ENCODE assay signal across 8 mouse cellular contexts in genomic region chr8:122678061-122678895, GRCm38 (mm10). TPM values are rescaled to one million over a fixed set of nuclear protein-coding genes. Genes with fewer than 3 reads are reported as not detected.
DNase-seq lines count a peak whose midpoint lies in the region; ATAC-seq and TF ChIP-seq lines count a peak whose summit lies in the region.

No protein-coding gene starts in this region.

- 0 out of 2 replicates have a peak, but pooled peaks have one; percentile 47 for TF ChIP-seq CTCF in bone marrow macrophage, adult 2 months (IDR thresholded peaks at IDR 0.05; ENCODE audit: low read depth, low read length)
- TF ChIP-seq CTCF in liver, embryonic 14.5 days (IDR thresholded peaks at IDR 0.05; ENCODE audit: low read depth) = peak; percentile 79
- peak; percentile 85 for TF ChIP-seq CTCF in stomach, postnatal 0 days (IDR thresholded peaks at IDR 0.05; ENCODE audit: low read depth)

- no peaks in the 10 kb centered on the region for H3K9me3 ChIP-seq in heart, embryonic 11.5 days (replicated peaks; ENCODE audit: control insufficient read depth, low read length)
- no peaks in the 10 kb centered on the region for H3K9me3 ChIP-seq in kidney, embryonic 15.5 days (replicated peaks)
- H3K9me3 ChIP-seq in liver, embryonic 14.5 days (ENCODE audit: control insufficient read depth, low read length) = no peaks in the 10 kb centered on the region
- no peaks in the 10 kb centered on the region for H3K9me3 ChIP-seq in stomach, postnatal 0 days (ENCODE audit: control insufficient read depth, low read length)

- peak overlapping the region; percentile 95 for H3K4me2 ChIP-seq in heart, embryonic 11.5 days
- peak overlapping the region; percentile 100 for H3K4me2 ChIP-seq in kidney, embryonic 15.5 days
- peak overlapping the region; percentile 73 for H3K4me2 ChIP-seq in liver, embryonic 14.5 days (ENCODE audit: low read depth)
- H3K4me2 ChIP-seq in stomach, postnatal 0 days (replicated peaks; ENCODE audit: low read depth) = peak overlapping the region; percentile 98

- ATAC-seq in erythroblast, adult 5-6 weeks (replicated peaks; ENCODE audit: low FRiP score, poor library complexity, severe bottlenecking) = peak; percentile 48
- ATAC-seq in heart, embryonic 11.5 days (replicated peaks; ENCODE audit: insufficient number of reproducible peaks, low FRiP score, low TSS enrichment) = peak; percentile 66
- ATAC-seq in kidney, embryonic 15.5 days (replicated peaks; ENCODE audit: low FRiP score) = peak; percentile 80
- peak; percentile 84 for ATAC-seq in liver, embryonic 14.5 days (ENCODE audit: insufficient read depth)
- peak; percentile 77 for ATAC-seq in stomach, postnatal 0 days (ENCODE audit: low FRiP score, low TSS enrichment)

- H3K27me3 ChIP-seq in heart, embryonic 11.5 days (ENCODE audit: control insufficient read depth, insufficient read depth, low read length) = peaks cover 60% of the 10 kb centered on the region
- peaks cover 98% of the 10 kb centered on the region for H3K27me3 ChIP-seq in kidney, embryonic 15.5 days
- peaks cover 33% of the 10 kb centered on the region for H3K27me3 ChIP-seq in liver, embryonic 14.5 days (ENCODE audit: control insufficient read depth, insufficient read depth, low read length)
- no peaks in the 10 kb centered on the region for H3K27me3 ChIP-seq in stomach, postnatal 0 days (ENCODE audit: control insufficient read depth, insufficient read depth, low read length)

- DNase-seq in A20 (ENCODE audit: low read depth, low spot score) = peak; percentile 79
- DNase-seq in liver, embryonic 14.5 days (ENCODE audit: low read depth in 3 of 3, low spot score in 3 of 3) = peak; percentile 47 to 61 (median 50)
- DNase-seq in neural tube, embryonic 10.5 days (ENCODE audit: extremely low spot score, low spot score) = peak; percentile 82
- peak; percentile 79 for DNase-seq in stomach, postnatal 0 days (ENCODE audit: low spot score)

- under 1% methylated on average over 91 of the region's 127 CpGs for WGBS in heart, embryonic 11.5 days (ENCODE audit: insufficient replicate concordance)
- WGBS in kidney, embryonic 15.5 days = under 1% methylated on average over 122 of the region's 127 CpGs
- WGBS in liver, embryonic 14.5 days (ENCODE audit: insufficient replicate concordance) = under 1% methylated on average over 93 of the region's 127 CpGs
- WGBS in stomach, postnatal 0 days = under 1% methylated on average over 52 of the region's 127 CpGs

- peaks cover 3% of the 10 kb centered on the region; the same call in 1 of the 2 replicates for H3K4me1 ChIP-seq in bone marrow macrophage, adult 2 months (ENCODE audit: control insufficient read depth, insufficient read depth, low read length)
- H3K4me1 ChIP-seq in heart, embryonic 11.5 days (ENCODE audit: control insufficient read depth, insufficient read depth, low read length) = peaks cover 19% of the 10 kb centered on the region; the same call in 1 of the 2 replicates
- peaks cover 43% of the 10 kb centered on the region for H3K4me1 ChIP-seq in kidney, embryonic 15.5 days
- peaks cover 35 to 36% of the 10 kb centered on the region in 2 experiments for H3K4me1 ChIP-seq in liver, embryonic 14.5 days (replicated peaks; ENCODE audit: control insufficient read depth in 2 of 2, insufficient read depth in 2 of 2, low read length in 1 of 2)
- no peaks in the 10 kb centered on the region for H3K4me1 ChIP-seq in stomach, postnatal 0 days (replicated peaks; ENCODE audit: control insufficient read depth, insufficient read depth)

- H3K9ac ChIP-seq in heart, embryonic 11.5 days (ENCODE audit: low read depth, low read length) = peak overlapping the region; percentile 66
- H3K9ac ChIP-seq in kidney, embryonic 15.5 days = peak overlapping the region; percentile 58
- peak overlapping the region; percentile 46 for H3K9ac ChIP-seq in liver, embryonic 14.5 days (replicated peaks)
- peak overlapping the region; percentile 64 for H3K9ac ChIP-seq in stomach, postnatal 0 days (ENCODE audit: low read length)

- H3K27ac ChIP-seq in bone marrow macrophage, adult 2 months (ENCODE audit: insufficient read depth, low read depth, low read length) = no peak overlapping the region
- H3K27ac ChIP-seq in heart, embryonic 11.5 days (ENCODE audit: low read depth, low read length) = peak overlapping the region; percentile 50; the same call in 1 of the 2 replicates
- peak overlapping the region; percentile 63 for H3K27ac ChIP-seq in kidney, embryonic 15.5 days
- H3K27ac ChIP-seq in liver, embryonic 14.5 days = no peak overlapping the region; the same call in none of the 2 replicates
- H3K27ac ChIP-seq in stomach, postnatal 0 days (replicated peaks) = peak overlapping the region; percentile 76

- no peak for TF ChIP-seq POLR2A in bone marrow macrophage, adult 2 months (IDR thresholded peaks at IDR 0.05; ENCODE audit: borderline replicate concordance, low read depth, low read length)

- H3K36me3 ChIP-seq in heart, embryonic 11.5 days (ENCODE audit: control insufficient read depth, insufficient read depth, low read length) = no peaks in the 10 kb centered on the region
- H3K36me3 ChIP-seq in kidney, embryonic 15.5 days = no peaks in the 10 kb centered on the region
- H3K36me3 ChIP-seq in liver, embryonic 14.5 days (replicated peaks; ENCODE audit: control insufficient read depth, insufficient read depth, low read depth) = no peaks in the 10 kb centered on the region
- no peaks in the 10 kb centered on the region for H3K36me3 ChIP-seq in stomach, postnatal 0 days (ENCODE audit: control insufficient read depth, insufficient read depth, low read length)

- 0 out of 2 replicates have a peak, but pooled peaks have one; percentile 3 for TF ChIP-seq EP300 in liver, embryonic 14.5 days (IDR thresholded peaks at IDR 0.05; ENCODE audit: low read depth)
- TF ChIP-seq EP300 in stomach, postnatal 0 days (optimal IDR thresholded peaks at IDR 0.05) = no peak

- peak overlapping the region; percentile 60 for H3K4me3 ChIP-seq in bone marrow macrophage, adult 2 months (ENCODE audit: insufficient read depth, low read length)
- H3K4me3 ChIP-seq in heart, embryonic 11.5 days (ENCODE audit: low read depth, low read length) = peak overlapping the region; percentile 73
- H3K4me3 ChIP-seq in kidney, embryonic 15.5 days (replicated peaks) = peak overlapping the region; percentile 73
- peak overlapping the region; percentile 57 to 58 for H3K4me3 ChIP-seq in liver, embryonic 14.5 days (ENCODE audit: insufficient read depth in 1 of 2, low read depth in 2 of 2, low read length in 2 of 2)
- H3K4me3 ChIP-seq in stomach, postnatal 0 days (ENCODE audit: low read depth, low read length) = peak overlapping the region; percentile 66

RNA-seq across cellular contexts. Expression of gene Cbfa2t3, which starts 20.6 kb away (rescaled TPM):
- polyA plus RNA-seq in bone marrow macrophage, adult 2 months (2012; ENCODE audit: insufficient read depth, insufficient read length, missing spikeins) = 0.95 and 2.0 TPM in 2 replicates
- total RNA-seq in erythroblast, adult 5-6 weeks (2015; ENCODE audit: low replicate concordance) = 10.9 and 13.1 TPM in 2 replicates
- 10.9 and 13.8 TPM in 2 replicates for total RNA-seq in erythroblast, adult 5-6 weeks (2017; ENCODE audit: low replicate concordance)
- polyA plus RNA-seq in heart, embryonic 11.5 days (2014; fragmentation: Nextera tagmentation; extraction: Ambion mirVana) = 5.2 and 5.4 TPM in 2 replicates
- 3.5 and 3.6 TPM in 2 replicates for polyA plus RNA-seq in kidney, embryonic 15.5 days (2015; fragmentation: Nextera tagmentation; extraction: Ambion mirVana)
- polyA plus RNA-seq in liver, embryonic 14.5 days (2012; rRNA removed) = 1.8 and 1.9 TPM in 2 replicates
- polyA plus RNA-seq in liver, embryonic 14.5 days (2014; fragmentation: Nextera tagmentation; extraction: Ambion mirVana) = 3.3 and 5.0 TPM in 2 replicates
- polyA plus RNA-seq in stomach, postnatal 0 days (2015; fragmentation: Nextera tagmentation; extraction: Ambion mirVana) = 1.8 and 2.4 TPM in 2 replicates

RNA-seq across cellular contexts. Expression of gene Pabpn1l, which starts 55.7 kb away (rescaled TPM):
- polyA plus RNA-seq in bone marrow macrophage, adult 2 months (2012; ENCODE audit: insufficient read depth, insufficient read length, missing spikeins) = not detected in 2 replicates
- not detected in 2 replicates for total RNA-seq in erythroblast, adult 5-6 weeks (2015; ENCODE audit: low replicate concordance)
- total RNA-seq in erythroblast, adult 5-6 weeks (2017; ENCODE audit: low replicate concordance) = not detected in 2 replicates
- not detected in 2 replicates for polyA plus RNA-seq in heart, embryonic 11.5 days (2014; fragmentation: Nextera tagmentation; extraction: Ambion mirVana)
- polyA plus RNA-seq in kidney, embryonic 15.5 days (2015; fragmentation: Nextera tagmentation; extraction: Ambion mirVana) = 0.18 TPM in 1 of 2 replicates, not detected in the other
- polyA plus RNA-seq in liver, embryonic 14.5 days (2012; rRNA removed) = 0.03 TPM in 1 of 2 replicates, not detected in the other
- polyA plus RNA-seq in liver, embryonic 14.5 days (2014; fragmentation: Nextera tagmentation; extraction: Ambion mirVana) = not detected in 2 replicates
- 0.08 TPM in 1 of 2 replicates, not detected in the other for polyA plus RNA-seq in stomach, postnatal 0 days (2015; fragmentation: Nextera tagmentation; extraction: Ambion mirVana)

Comparison
In these comparisons a context has a peak if more than half of its experiments do, and no peak if none do; other contexts are left out.
1. H3K27ac ChIP-seq: peak in heart, embryonic 11.5 days (single experiment), kidney, embryonic 15.5 days (single experiment) and stomach, postnatal 0 days (single experiment); none in bone marrow macrophage, adult 2 months (single experiment) and liver, embryonic 14.5 days (single experiment).
2. Peak in every context shown above with its lines, with median percentiles within 50 percentile points of each other: DNase-seq, H3K4me3 ChIP-seq, CTCF ChIP-seq, ATAC-seq, H3K4me2 ChIP-seq and H3K9ac ChIP-seq.